Mouse (Mus musculus) spleen, postnatal 14 days (tissue): ENCODE measurements around the gene 1700015F17Rik.

Experiments used
- DNase-seq, 2 experiments: peaks; one replicate each; pipeline ENCODE4 v3.0.0; 2021 to 2022; ENCODE audit warnings: low spot score in 2 of 2

Gene 1700015F17Rik

GRCm38 (mm10) chr5:5479043-5479442, at the start of gene 1700015F17Rik:
Gene 1700015F17Rik (minus strand): TSS chr5:5479143.
- DNase-seq, result no peak

GRCm38 (mm10) chr5:5515411-5515810, 36.5 kb upstream of the 1700015F17Rik start:
- no peak for DNase-seq

- DNase-seq, result peak; percentile 21 to 36
Observed at GRCm38 (mm10) chr5:5514196-5515076, 35.5 kb upstream of the 1700015F17Rik start, which contains the start of gene Cldn12. Gene Cldn12 (minus strand): TSS chr5:5514958.

- no peak for DNase-seq
Observed at GRCm38 (mm10) chr5:5511401-5511800, 32.5 kb upstream of the 1700015F17Rik start.

- no peak for DNase-seq
Observed at GRCm38 (mm10) chr5:5510989-5511388, 32.0 kb upstream of the 1700015F17Rik start.

- DNase-seq, result no peak
Observed at GRCm38 (mm10) chr5:5510304-5510887, 31.5 kb upstream of the 1700015F17Rik start.

GRCm38 (mm10) chr5:5508231-5508630, 29.3 kb upstream of the 1700015F17Rik start:
- no peak for DNase-seq

GRCm38 (mm10) chr5:5507701-5508225, 28.8 kb upstream of the 1700015F17Rik start:
- DNase-seq, result peak in 1 of 2 experiments; percentile 22

GRCm38 (mm10) chr5:5504456-5504855, 25.5 kb upstream of the 1700015F17Rik start:
- no peak for DNase-seq

GRCm38 (mm10) chr5:5503381-5503780, 24.4 kb upstream of the 1700015F17Rik start:
- no peak for DNase-seq

GRCm38 (mm10) chr5:5501583-5501982, 22.6 kb upstream of the 1700015F17Rik start:
- DNase-seq, result no peak

GRCm38 (mm10) chr5:5496393-5496792, 17.4 kb upstream of the 1700015F17Rik start:
- no peak for DNase-seq

GRCm38 (mm10) chr5:5495042-5495441, 16.1 kb upstream of the 1700015F17Rik start:
- DNase-seq, result no peak

GRCm38 (mm10) chr5:5494269-5495005, 15.5 kb upstream of the 1700015F17Rik start:
- no peak for DNase-seq

GRCm38 (mm10) chr5:5492163-5492562, 13.2 kb upstream of the 1700015F17Rik start:
- DNase-seq, result no peak

GRCm38 (mm10) chr5:5486071-5486470, 7.1 kb upstream of the 1700015F17Rik start:
- no peak for DNase-seq

GRCm38 (mm10) chr5:5483254-5483858, 4.4 kb upstream of the 1700015F17Rik start:
- DNase-seq, result no peak

GRCm38 (mm10) chr5:5481662-5482061, 2.7 kb upstream of the 1700015F17Rik start:
- DNase-seq, result no peak

GRCm38 (mm10) chr5:5476133-5476532, 2.8 kb downstream of the 1700015F17Rik start:
- no peak for DNase-seq

GRCm38 (mm10) chr5:5465256-5465655, 13.7 kb downstream of the 1700015F17Rik start:
- DNase-seq, result no peak

- no peak for DNase-seq
Observed at GRCm38 (mm10) chr5:5431746-5432438, 47.1 kb downstream of the 1700015F17Rik start.
